Mouse (Mus musculus): Measurements from ENCODE around the gene Ssu72.
"Not testable (repeated sequence)": the region's sequence is repeated elsewhere in the genome, so short reads cannot be mapped to it uniquely, and the experiment has no call there.

Ssu72 gene

DNA sequence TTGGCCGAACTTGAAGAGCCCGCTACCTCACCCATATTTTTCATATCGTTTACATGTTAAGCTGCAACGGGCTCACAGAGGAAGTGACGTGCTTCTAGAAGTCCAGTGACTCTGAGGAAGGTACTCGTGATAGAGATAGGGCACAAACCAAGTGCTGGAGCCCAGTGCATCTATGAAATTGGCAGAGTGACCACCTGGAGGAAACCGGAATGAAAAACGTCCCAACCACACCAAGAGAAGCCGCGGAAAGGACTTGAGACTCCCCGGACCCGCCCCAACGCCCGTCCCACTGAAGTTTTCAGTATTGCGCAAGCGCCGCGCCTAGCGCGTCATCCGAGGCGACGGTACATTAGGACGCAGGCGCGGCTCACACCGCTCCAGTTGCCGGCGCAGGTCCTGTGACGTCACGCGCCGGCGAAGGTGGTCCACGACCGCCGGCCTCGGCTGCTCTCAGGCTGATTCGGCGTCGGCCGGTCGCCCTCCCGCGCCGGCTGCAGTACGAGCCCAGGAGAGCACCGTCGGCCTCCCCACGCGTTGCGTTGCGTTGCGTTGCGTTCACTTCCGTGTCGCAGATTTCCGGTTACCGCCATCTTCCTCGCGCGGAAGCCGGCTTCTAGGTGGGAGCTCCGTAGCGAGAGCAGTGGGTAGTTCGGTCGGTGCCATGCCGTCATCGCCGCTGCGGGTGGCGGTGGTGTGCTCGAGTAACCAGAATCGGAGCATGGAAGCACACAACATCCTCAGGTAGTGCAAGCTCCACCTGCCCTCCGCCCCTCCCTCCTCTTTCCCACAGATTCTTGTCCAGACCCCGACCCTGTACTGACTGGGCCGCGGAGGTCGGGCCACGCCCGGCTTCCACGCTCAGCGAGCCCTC is at the start of gene Ssu72:
Gene Ssu72 (plus strand): TSS at position 80 of the 871 bp plus-strand sequence.
- DNase-seq (ENCODE audit: low spot score in 2 of 2): peak; percentile 91 to 93

DNA sequence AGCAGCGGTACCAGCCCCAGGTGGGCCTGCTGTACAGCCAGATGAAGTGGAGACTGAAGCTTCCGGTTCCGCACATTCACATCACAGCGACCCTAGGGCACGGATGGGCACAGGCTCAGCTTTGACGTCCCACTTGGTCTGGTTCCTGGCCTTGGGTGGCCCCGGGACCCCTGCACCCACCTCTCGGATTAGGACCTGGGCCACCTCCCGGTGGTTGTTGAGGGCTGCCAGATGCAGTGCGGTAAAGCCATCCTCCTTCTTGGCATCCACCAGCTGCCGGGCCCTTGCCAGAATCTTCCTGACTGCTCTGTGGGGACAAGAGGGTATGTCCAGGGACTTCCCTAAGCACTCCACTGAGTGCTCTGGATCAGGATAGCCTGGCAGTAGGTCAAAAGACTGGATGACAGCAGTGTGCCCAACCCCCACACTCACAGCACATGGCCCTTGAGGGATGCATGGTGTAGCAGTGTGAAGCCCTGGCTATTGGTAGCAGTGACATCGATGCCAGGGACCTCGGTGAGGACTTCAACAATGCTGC is 48.3 kb upstream of the Ssu72 start:
- DNase-seq (ENCODE audit: low spot score in 2 of 2): no peak

DNA sequence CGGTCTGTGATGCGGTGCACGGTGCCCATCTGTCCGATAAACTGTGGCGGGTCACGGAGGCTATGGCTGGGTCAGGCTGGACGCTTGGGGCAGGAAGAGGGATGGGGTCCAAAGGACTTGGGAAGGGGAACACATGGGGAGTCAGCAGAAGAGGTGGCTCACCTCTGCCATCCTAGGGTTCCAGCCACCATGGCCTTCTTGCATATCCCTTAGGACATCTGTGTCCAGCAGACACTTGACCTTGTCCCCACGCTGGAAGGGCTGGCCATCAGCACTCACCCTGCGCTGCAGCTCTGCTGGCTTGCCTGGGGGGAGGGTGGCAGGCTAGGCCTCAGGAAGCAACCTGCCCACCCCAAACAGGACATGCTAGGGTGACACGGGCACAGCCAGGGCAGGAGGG is 45.6 kb upstream of the Ssu72 start:
- no peak for DNase-seq (ENCODE audit: low spot score in 2 of 2)

DNA sequence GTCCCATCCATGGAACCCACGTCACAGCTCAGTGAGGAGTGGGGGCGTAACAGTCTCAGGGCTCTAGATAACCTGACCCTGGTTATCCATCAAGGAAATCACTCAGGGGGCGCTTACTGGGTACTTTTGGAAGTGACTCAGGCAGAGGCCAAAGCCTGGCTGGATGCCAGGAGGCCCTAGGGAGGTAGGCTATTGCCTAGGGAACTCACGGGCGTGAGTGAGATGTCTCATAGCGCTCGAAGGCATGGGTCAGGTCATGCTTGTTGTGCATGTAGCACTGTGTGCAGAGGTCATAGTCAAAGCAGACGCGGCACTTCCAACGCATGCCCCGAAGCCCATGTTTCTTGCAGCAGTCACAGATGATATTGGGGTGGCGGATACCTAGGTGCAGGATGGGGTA is 44.0 kb upstream of the Ssu72 start:
- DNase-seq (ENCODE audit: low spot score in 2 of 2): peak in 1 of 2 experiments; percentile 69

DNA sequence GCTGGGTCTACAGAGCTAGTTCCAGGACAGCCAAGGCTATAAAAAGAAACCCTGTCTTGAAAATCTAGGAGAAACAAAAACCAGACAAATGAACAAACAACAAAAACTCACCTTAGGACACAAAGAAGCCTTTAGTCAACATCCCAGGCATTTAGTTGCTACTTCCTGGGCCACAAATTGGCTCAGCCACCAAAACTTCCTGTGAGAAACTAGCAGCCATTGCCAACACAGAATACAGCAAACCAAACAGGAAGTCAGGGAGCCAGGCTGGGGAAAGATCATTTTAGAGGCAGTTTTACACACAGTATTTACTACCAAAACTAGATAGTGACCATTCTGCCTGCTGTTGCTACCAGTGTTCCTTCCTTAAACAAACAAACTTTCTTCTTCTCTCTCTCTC is 37.7 kb upstream of the Ssu72 start:
- DNase-seq (ENCODE audit: low spot score in 2 of 2): no peak

DNA sequence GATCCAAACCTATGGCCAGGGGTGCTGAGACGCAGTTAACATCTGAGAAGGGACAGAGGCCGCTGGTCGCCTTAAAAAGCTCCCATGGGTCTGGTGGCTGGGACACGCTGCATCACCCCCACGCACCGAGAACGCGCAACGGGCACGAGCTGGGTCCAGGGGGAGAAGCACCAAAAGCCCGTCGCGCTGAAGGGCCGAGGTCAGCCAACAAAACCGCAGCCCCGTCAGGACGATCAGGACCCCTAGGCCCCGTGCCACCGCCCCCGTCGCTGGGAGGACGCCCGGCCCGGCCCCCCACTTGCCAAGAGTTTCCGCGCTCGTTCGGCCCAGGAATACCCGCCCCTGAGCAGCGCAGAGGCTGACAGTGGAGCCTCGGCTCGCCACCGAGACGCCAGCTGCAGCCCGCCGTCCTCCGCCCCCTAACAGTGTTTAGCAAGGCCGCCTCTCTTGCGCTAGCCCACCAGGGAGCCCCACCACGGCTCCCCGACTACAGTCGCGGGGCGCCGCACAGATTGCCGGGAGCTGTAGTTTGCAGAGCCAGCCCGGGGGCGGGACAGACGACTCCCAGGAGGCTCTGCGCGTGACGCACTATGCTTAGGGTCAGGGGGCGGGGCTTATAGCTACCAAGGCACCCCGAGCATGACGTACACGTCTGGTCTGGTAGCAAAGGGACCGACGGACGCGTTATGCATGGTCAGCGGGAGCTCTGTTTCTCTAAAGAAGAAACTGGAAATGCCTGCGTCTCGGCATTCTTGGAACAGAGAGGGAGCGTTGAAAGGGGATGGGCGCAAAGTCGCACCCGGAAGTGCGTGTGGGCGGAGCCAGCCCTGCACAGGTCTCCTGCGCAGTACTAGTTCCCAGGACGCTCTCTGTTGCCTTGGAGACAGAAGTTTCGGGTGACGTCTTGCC is 35.7 kb upstream of the Ssu72 start, which contains the start of gene Mib2:
Gene Mib2 (minus strand): TSS at position 510 of the 909 bp plus-strand sequence.
- DNase-seq (ENCODE audit: low spot score in 2 of 2): peak; percentile 93 to 96

DNA sequence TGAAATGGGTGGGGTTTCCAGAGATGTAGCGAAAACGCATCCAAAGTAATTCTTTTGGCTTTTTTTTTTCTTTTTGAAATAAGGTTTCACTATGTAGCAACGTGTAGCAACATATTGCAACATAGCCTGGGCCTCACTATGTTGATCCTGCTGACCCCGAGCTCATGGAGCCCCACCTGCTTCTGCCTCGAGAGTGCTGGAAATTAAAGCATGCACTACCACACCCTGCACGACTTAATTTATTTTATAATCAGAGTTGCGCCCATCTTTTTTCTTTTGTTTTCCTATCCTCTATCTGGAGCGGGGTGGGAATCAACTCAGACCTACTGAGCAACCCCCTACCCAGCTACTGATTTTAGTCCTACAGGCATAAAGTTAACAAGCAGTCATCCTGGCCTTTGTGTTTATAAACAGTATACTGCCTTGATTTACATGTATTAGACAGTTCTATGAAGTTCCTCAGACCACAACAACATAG is 35.0 kb upstream of the Ssu72 start:
- DNase-seq (ENCODE audit: low spot score in 2 of 2): no peak

DNA sequence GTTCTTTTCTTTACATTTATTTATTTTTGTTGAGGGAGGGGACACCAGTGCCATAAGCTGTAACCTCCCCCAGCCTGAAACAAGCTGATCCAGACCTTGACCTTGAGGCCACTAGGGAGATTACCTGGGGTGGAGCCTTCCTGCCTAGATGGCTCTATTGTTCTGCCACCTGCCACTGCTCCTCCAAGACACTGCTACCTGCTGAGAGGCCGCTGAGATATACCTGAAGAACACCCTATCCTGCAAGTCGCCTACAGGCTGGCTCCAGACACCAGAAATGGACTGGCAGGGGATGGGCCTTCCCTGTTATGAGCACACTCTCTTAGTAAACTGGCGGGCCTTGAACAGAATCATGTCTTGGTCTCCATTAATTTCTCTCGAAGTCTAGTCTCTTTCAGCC is 34.4 kb upstream of the Ssu72 start:
- not testable (repeated sequence) for DNase-seq (ENCODE audit: low spot score in 2 of 2)

DNA sequence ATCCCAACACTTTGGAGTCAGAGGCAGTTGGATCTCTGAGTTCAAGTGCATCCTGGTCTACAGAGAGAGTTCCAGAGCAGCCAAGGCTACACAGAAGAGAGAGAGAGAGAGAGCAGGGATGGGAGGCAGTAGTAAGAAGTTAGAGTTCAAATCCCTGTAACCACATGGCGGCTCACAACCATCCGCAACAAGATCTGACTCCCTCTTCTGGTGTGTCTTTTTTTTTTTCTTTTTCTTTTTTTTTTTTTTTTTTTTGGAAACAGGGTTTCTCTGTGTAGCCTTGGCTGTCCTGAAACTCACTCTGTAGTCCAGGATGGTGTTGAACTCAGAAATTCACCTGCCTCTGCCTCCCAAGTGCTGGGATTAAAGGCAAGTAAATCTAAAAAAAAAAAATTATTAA is 32.5 kb upstream of the Ssu72 start:
- DNase-seq (ENCODE audit: low spot score in 2 of 2): no peak

DNA sequence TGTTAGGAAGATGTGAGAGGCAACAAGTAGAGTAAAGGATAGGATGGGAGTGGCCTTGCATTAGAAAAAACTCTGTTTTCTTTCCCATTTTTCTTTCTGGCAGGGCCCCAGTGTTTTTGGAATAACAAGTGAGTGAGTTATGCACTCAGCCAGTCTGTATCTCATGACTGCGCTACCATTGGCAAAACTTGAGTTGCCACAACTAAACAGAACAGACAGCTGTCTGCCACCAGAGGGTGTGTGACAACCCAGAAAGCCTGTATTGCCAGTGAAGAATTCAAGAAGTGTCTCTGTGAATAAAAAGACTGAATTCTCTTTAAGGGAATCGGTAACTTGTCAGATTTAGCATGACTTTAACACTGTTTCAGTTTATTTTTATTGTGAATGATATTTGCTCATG is 28.6 kb upstream of the Ssu72 start:
- no peak for DNase-seq (ENCODE audit: low spot score in 2 of 2)

DNA sequence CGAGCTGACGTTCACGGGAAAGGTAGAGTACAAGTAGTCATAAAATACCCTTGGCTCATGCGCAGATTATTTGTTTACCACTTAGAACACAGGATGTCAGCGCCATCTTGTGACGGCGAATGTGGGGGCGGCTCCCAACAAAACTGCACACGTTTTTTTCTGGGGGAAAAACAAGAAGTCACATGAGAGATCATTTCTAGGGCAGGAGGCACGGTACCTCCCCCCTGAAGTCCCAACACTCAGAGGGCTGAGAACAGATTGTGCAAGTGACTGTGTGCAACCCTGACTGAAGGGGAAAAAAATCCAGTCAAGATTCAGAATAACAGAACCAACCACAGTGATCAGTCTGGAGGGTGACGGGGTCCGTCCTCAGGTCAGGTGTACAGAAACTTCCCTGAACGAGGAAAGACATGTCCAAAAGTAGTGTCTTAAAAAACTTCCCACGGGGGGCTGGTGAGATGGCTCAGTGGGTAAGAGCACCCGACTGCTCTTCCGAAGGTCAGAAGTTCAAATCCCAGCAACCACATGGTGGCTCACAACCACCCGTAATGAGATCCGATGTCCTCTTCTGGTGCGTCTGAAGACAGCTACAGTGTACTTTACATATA is 20.8 kb upstream of the Ssu72 start:
- DNase-seq (ENCODE audit: low spot score in 2 of 2): not testable (repeated sequence)

DNA sequence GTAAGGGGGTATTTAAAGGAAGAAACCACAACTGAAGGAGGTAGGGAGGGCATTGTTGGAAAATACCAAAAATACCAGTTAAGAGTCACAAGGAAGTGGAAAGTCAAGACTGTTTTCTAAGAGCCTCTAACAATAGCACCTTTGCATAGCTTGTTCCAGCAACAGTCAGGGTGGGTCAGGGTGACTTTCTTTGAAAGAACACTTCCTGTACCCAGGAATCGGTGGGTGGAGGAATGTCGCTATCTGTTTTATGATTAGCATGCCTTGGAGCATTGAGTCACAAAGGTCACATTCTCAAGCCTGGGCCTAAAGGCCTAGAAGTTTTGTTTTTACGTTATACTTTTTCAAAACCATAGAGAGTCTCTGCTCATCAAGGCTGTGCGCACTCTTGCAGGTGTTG is 16.8 kb upstream of the Ssu72 start:
- not testable (repeated sequence) for DNase-seq (ENCODE audit: low spot score in 2 of 2)

DNA sequence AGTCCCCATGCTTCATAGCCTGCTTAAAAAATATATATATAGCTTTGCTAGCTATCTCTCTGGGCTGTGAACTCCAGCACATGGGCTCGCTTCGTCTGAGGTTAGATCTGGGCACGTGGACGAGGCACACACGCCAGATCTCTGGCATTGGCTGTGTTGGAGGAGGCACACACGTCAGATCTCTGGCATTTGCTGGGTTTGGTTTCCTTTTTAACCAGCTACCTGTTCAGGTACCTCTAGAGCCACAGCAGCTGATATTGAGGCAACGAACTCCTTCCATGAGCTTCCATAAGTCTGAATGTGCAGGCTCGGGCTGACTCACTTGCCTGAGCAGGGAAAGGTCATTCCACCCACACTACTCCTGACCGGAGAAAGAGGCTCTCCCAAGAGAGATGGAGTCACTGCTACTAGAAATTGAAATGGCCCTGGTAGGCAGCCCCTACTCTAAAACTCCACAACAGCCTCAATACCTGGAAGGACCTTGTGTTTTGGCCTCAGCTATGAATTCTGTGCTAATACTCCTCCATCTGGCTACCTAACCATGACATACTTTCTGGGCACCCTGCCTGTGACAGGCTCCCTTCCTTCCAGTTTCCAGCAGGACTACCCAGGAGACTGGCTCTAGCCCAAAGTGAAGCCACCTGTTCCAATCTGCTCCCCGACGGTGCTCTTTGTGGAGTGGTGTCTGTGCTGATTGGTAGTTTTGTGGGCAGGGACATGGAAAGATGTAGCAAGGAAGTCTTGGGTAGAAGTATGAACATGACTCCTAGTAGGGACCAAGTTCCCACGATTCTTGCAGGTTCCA is 13.8 kb upstream of the Ssu72 start:
- no peak for DNase-seq (ENCODE audit: low spot score in 2 of 2)

DNA sequence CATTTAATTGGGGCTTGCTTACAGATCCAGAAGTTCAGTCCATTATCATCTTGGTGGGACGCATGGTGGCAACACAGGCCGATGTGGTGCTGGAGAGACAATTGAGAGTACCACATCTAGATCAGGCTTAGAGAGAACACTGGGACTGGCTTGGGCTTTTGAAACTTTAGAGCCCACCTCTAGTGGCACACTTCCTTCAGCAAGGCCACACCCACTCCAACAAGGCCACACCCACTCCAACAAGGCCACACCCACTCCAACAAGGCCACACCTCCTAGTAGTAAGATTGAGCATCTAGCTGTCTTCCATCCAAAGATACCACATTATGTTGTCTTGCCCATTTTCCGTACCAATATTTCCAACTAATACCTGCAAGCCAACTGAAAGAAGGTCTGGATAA is 12.2 kb upstream of the Ssu72 start:
- DNase-seq (ENCODE audit: low spot score in 2 of 2): no peak

DNA sequence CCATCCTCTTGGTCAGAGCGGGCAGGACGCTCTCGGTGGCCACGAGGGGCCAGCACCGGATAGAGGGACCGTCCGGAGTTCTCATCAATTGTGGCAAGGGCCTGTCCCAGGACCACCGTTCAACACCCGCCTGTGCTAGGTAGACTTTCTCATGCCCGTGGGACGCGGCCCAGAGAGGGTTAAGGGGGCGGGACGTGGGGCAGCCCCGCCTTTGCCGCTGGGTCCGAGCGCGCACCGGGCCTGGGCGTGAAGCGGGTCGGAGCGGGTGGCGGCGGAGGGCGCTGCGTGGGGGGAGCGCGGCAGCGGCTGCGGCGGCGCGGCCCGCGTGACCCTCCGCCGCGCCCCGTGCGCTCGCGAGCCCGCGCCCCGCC is 10.5 kb upstream of the Ssu72 start, which contains the start of gene Fndc10:
Gene Fndc10 (plus strand): TSS at position 232 of the 371 bp plus-strand sequence.
- DNase-seq (ENCODE audit: low spot score in 2 of 2): peak; percentile 60 to 70

DNA sequence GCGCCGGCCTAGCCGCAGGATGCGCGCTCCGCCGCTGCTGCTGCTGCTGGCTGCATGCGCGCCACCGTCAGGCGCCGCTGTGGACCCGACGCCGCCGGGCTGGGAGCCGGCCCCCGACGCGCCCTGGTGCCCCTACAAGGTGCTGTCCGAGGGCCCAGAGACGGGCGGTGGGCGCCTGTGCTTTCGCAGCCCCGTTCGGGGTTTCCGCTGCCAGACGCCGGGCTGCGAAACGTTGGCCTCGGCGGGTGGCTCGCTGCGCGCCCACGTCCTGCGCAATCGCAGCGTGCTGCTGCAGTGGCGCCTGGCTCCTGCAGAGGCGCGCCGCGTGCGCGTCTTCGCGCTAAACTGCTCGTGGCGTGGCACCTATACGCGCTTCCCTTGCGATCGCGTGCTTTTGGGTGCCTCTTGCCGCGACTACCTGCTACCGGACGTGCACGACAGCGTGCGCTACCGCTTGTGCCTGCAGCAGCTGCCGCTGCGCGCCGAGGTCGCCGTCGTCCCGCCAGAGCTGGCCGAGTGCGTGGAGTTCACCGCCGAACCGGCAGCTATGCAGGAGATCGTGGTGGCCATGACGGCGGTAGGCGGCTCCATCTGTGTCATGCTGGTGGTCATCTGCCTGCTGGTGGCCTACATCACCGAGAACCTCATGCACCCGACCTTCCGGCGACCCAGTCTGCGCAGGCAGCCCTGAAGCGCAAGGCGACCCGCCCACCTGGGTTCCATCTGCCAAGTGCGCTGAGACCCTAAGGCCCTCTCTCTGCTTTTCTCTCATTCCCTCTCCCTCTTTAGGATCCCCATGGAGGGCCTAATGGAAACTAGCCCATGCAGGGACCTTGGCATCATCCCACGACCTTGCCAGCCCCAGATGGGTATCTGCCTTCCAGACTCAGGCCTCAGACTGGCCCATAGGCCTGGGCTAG is 9.9 kb upstream of the Ssu72 start:
- DNase-seq (ENCODE audit: low spot score in 2 of 2): peak in 1 of 2 experiments; percentile 67

DNA sequence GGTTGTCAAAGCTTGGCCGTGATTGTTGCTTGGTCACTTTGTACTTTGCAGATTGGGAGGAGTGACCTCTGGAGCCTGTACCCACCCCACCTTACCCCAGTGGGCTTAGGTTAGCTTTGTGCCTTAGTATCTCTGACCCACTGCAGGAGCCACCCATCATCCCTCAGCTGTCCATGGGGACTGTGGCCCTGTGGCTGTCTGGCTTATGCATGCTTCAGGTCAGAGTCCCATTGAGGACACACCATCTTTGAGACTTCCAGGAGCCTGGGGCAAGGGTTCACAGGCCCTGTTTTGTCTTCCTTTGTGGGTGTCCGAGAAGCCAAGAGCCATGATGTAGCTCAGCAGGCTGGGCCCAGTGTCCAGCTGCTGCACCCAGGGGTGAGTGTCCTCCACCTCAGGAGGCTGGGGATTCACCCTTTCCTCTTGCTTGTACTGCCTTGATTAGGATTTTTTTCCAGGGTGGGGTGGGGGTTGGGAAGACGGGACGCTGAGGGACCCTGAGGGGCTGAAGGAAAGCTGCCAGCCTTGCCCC is 9.0 kb upstream of the Ssu72 start:
- DNase-seq (ENCODE audit: low spot score in 2 of 2): no peak

DNA sequence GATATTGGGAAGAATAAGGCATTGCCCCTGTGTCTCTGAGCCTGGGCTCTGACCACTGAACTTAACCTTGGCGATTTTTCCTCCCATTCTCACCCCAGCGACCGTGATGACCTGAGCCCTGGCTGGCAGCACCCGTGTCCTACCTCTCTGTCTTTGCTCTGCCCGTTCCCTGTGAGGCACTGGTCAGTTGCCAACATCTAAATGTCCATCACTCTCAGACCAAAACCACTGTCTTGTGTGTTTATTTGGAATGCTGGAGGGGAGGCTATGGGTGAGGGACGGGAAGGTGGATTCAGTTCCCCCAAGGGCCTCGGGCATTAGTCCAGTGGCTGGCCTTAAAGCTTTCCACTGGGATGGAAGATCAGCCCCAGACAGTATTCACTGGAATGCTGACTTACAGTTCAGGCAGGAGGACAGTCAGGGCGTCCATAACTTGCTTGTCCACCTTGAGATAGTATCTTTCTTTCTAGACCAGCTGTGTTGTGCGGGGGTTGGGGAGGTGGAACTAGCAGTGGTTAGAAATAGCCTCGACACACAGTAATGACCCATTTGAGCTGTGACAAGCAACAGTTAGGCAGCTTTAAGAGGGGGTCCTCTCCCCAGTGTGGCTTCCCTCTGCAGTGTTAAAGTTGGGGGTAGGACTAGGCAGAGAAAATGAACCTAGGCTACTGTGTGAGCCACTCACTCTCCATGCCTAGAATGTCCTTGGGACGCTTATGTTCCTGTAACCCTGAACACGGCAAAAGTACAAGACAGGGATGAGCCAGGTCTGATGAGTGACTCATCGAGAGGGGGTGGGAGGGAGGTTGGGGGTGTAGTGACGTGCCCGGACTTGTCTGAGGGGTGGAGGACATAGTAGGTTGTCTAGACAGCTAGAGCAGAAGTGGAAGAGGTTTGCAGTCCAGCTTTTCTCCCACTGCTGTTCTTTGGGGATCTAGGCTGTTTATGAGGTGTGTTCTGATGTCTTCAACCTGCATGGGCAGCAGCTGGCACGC is 8.0 kb upstream of the Ssu72 start:
- no peak for DNase-seq (ENCODE audit: low spot score in 2 of 2)

All from urinary bladder, postnatal 4 days (tissue).